Mouse (Mus musculus) limb, embryonic 11.5 days (tissue): ENCODE data around the gene Srgap1. TPM values are rescaled to one million over a fixed set of nuclear protein-coding genes. Genes with fewer than 3 reads are reported as not detected.

Source experiments
- ATAC-seq: fragments of 200-750 bp; cut with Nextera tagmentation; 2 replicates; pipeline ENCODE4 v1.8.0; 2017; ENCODE audit warnings: low read depth; ENCODE audit not compliant: insufficient number of reproducible peaks, low FRiP score, low TSS enrichment
- DNase-seq: peaks from one replicate; pipeline ENCODE4 v3.0.0-alpha.2; 2015; ENCODE audit warnings: low spot score
- H3K27ac ChIP-seq: fragments of 300-500 bp; sonication (generic); replicated peaks from 2 replicates; pipeline ENCODE4 v1.5.1; 2014; ENCODE audit warnings: low read depth, mild to moderate bottlenecking, low read length
- H3K27me3 ChIP-seq: fragments of 300-500 bp; sonication (generic); 2 replicates; pipeline ENCODE4 v1.6.1; 2014; ENCODE audit warnings: mild to moderate bottlenecking, low read length, mixed read lengths; ENCODE audit not compliant: control insufficient read depth, insufficient read depth
- H3K36me3 ChIP-seq: fragments of 300-500 bp; sonication (generic); 2 replicates; pipeline ENCODE4 v1.6.1; 2014; ENCODE audit warnings: mild to moderate bottlenecking, low read length, moderate library complexity, mixed read lengths; ENCODE audit not compliant: control insufficient read depth, insufficient read depth
- H3K4me1 ChIP-seq: fragments of 300-500 bp; sonication (generic); 2 replicates; pipeline ENCODE4 v1.6.1; 2014; ENCODE audit warnings: low read length, mixed read lengths; ENCODE audit not compliant: control insufficient read depth, insufficient read depth
- H3K4me2 ChIP-seq: fragments of 300-500 bp; sonication (generic); 2 replicates; pipeline ENCODE4 v1.6.1; 2014; ENCODE audit warnings: low read depth, mild to moderate bottlenecking, moderate library complexity; ENCODE audit not compliant: severe bottlenecking
- H3K4me3 ChIP-seq: fragments of 300-500 bp; sonication (generic); 2 replicates; pipeline ENCODE4 v1.5.1; 2014; ENCODE audit warnings: low read depth, low read length
- H3K9ac ChIP-seq: fragments of 300-500 bp; sonication (generic); 2 replicates; pipeline ENCODE4 v1.6.1; 2014; ENCODE audit warnings: mild to moderate bottlenecking, low read length
- H3K9me3 ChIP-seq: fragments of 300-500 bp; sonication (generic); 2 replicates; pipeline ENCODE4 v1.6.1; 2016; ENCODE audit warnings: low read length; ENCODE audit not compliant: control insufficient read depth
- WGBS: fragments of 180-500 bp; shearing (Covaris S2); extraction: QIAGEN DNeasy Blood & Tissue Kit; methylation state at CpG from one replicate; pipeline ENCODE4 v1.1.7; 2014; 5-methylcytosine and 5-hydroxymethylcytosine counted together
- polyA plus RNA-seq: library from polyadenylated mRNA; unstranded; fragments of >200 nt; fragmentation: Nextera tagmentation; extraction: Ambion mirVana; gene quantifications from 2 replicates; pipeline ENCODE4 v1.2.1, GENCODE M21; 2014

The Srgap1 gene
- polyA plus RNA-seq, 1 experiment from 2014 or later, result 6.1 TPM

DNA sequence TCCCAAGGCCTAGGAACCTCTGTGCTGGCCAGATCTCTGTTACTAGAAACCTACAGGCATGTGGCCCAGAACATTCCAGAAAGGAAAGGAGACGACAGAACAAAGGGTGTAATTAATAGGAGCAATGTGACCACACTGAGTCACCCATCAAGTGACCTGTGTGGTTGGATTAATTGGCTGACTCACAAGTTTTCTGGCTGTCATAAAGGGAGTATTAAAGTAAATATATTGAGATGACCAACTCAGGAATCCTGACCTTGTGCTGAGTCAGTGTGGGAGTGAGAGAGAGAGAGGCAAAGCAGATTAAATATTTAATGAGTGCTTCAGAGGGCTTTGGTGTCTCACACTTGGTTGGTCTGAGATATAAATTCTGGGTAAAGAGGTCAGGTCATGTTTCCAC lies 143.0 kb downstream of the Srgap1 start:
- H3K27ac ChIP-seq, result no peak overlapping the region
- no peaks in the 10 kb centered on the region for H3K9me3 ChIP-seq
- H3K4me1 ChIP-seq, result no peaks in the 10 kb centered on the region
- H3K4me3 ChIP-seq, result no peak overlapping the region
- no peaks in the 10 kb centered on the region for H3K36me3 ChIP-seq
- 53% methylated on average over 1 of the region's 1 CpGs for WGBS
- no peak for ATAC-seq
- DNase-seq, result no peak
- no peak overlapping the region for H3K4me2 ChIP-seq
- H3K9ac ChIP-seq, result no peak overlapping the region
- H3K27me3 ChIP-seq, result no peaks in the 10 kb centered on the region

DNA sequence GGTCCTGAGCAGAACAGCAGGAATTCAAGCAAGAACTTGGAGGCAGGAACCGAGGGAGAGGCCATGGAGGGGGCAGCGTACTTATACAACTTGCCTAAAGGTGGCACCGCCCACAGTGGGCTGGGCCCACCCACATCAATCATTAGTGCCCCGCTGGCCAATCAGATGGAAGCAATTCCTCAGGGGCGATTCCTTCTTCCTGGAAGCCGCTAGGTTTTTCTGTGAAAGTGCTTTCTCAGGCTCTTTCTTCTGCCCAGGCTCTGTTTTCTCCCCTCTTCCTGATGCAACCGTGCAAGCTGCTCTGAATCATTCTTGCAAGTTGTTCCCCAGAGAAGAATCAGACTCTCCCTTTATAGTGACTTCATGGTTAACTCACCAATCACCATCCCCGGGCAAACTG lies 144.5 kb downstream of the Srgap1 start:
- Histone ChIP-seq H3K9me3 (no peaks in the 10 kb centered on the region), H3K4me2 (no peak overlapping the region), H3K27me3 (no peaks in the 10 kb centered on the region), H3K36me3 (no peaks in the 10 kb centered on the region), H3K9ac (no peak overlapping the region), H3K27ac (no peak overlapping the region), H3K4me3 (no peak overlapping the region), H3K4me1 (no peaks in the 10 kb centered on the region)
- DNase-seq, result no peak
- WGBS, result 88% methylated on average over 8 of the region's 8 CpGs
- ATAC-seq, result no peak

GRCm38 (mm10) chr10:121900772-121901171 lies 146.3 kb downstream of the Srgap1 start:
- Histone ChIP-seq H3K4me2 (no peak overlapping the region), H3K27ac (no peak overlapping the region), H3K4me3 (no peak overlapping the region), H3K4me1 (no peaks in the 10 kb centered on the region), H3K27me3 (no peaks in the 10 kb centered on the region), H3K36me3 (no peaks in the 10 kb centered on the region), H3K9ac (no peak overlapping the region), H3K9me3 (no peaks in the 10 kb centered on the region)
- 92% methylated on average over 6 of the region's 6 CpGs for WGBS
- DNase-seq (no peak), ATAC-seq (no peak)

DNA sequence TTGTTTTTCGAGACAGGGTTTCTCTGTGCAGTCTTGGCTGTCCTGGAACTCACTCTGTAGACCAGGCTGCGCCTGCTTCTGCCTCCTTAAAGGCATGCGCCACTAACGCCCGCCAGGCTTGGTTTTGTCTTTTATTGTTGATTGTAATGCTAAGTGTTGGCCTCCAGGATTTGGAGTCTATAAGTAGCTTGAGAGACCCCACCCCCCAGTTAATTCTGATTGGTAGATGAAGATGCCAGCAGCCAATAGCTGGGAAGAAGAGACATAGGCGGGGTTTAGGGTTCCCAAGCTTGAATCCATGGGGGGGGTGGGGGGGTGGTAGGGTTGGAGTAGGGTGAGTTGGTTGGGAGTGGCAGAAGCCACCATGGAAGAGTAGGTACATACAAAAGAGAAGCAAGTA lies 147.4 kb downstream of the Srgap1 start:
- Histone ChIP-seq H3K27ac (no peak overlapping the region), H3K9me3 (no peaks in the 10 kb centered on the region), H3K9ac (no peak overlapping the region), H3K4me3 (no peak overlapping the region), H3K4me1 (no peaks in the 10 kb centered on the region), H3K27me3 (no peaks in the 10 kb centered on the region), H3K36me3 (no peaks in the 10 kb centered on the region), H3K4me2 (no peak overlapping the region)
- ATAC-seq, result no peak
- no peak for DNase-seq
- 90% methylated on average over 6 of the region's 6 CpGs for WGBS

DNA sequence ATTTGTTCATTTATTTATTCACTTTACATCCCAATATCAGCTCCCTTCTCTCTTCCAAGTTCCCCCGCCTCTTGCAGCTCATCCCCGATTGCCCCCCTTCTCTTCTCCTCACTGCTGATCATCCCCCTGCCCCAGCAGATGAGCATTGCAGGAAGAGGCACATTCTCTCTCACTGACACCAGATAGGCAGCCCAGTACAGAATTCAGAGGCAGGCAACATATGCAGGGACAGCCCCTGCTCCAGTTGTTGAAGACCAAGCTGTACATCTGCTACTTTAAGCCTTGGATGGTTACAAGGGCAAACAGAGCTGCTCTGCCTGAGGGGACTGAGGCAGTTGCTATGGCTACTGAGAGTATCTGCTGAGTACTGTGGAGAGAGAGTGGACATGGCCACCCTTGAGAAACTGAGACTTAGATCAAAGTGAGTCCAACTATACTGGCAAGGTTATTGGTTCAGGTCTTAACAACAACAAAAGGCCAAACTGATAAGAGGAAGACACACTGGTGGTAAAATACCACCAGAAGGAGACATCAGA lies 149.2 kb downstream of the Srgap1 start:
- Histone ChIP-seq H3K4me1 (no peaks in the 10 kb centered on the region), H3K27ac (no peak overlapping the region), H3K4me3 (no peak overlapping the region), H3K9ac (no peak overlapping the region), H3K36me3 (no peaks in the 10 kb centered on the region), H3K4me2 (no peak overlapping the region), H3K9me3 (no peaks in the 10 kb centered on the region), H3K27me3 (no peaks in the 10 kb centered on the region)
- DNase-seq (no peak), ATAC-seq (no peak)
- 96% methylated on average over 2 of the region's 2 CpGs for WGBS

DNA sequence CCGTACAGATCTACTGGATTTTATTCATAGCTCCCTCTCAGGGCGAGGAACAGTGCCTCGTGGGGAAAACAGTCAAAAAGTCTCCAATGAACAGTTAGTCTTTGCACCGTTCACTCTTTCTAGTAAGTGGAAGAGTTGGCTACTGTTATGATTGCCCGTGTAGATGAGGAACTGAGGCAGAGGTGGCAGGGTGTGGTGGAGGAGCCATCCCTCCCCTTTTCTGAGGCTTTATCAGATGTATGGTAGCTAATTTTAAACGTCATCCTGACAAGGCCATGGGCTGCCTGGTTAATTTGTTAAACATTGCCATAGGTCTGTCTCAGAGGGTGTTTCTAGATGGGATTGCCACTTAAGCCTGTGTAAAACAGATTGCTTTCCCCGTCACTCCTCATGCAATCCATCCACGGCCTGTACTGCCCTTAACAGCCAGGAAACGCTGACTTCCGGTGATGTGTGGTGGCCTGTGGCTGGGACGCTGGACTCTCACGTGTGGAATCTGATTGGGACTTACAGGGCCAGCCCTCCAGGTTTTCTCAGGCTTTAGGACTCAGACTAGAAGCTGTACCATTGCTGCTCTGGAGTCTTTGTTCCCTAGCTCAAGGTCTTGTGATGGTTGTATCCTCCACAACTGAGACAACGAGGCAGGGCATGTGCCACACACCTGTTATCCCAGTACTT lies 155.6 kb downstream of the Srgap1 start:
- no peak overlapping the region for H3K27ac ChIP-seq
- no peak overlapping the region for H3K9ac ChIP-seq
- DNase-seq (no peak), ATAC-seq (no peak)
- no peaks in the 10 kb centered on the region for H3K36me3 ChIP-seq
- WGBS, result 71% methylated on average over 13 of the region's 13 CpGs
- H3K4me1 ChIP-seq, result peaks cover 8% of the 10 kb centered on the region
- H3K9me3 ChIP-seq, result no peaks in the 10 kb centered on the region
- H3K4me2 ChIP-seq, result no peak overlapping the region
- no peak overlapping the region for H3K4me3 ChIP-seq
- H3K27me3 ChIP-seq, result no peaks in the 10 kb centered on the region

- Histone ChIP-seq H3K4me3 (no peak overlapping the region), H3K27ac (no peak overlapping the region), H3K27me3 (no peaks in the 10 kb centered on the region), H3K4me2 (no peak overlapping the region), H3K9ac (no peak overlapping the region), H3K9me3 (no peaks in the 10 kb centered on the region), H3K36me3 (no peaks in the 10 kb centered on the region), H3K4me1 (peaks cover 22% of the 10 kb centered on the region)
- DNase-seq (no peak), ATAC-seq (no peak)
- WGBS, result 73% methylated on average over 6 of the region's 6 CpGs
Measured at GRCm38 (mm10) chr10:121890061-121890460, 157.1 kb downstream of the Srgap1 start.

- Histone ChIP-seq H3K27ac (no peak overlapping the region), H3K4me2 (no peak overlapping the region), H3K4me1 (peaks cover 22% of the 10 kb centered on the region), H3K4me3 (no peak overlapping the region), H3K27me3 (no peaks in the 10 kb centered on the region), H3K36me3 (no peaks in the 10 kb centered on the region), H3K9me3 (no peaks in the 10 kb centered on the region), H3K9ac (no peak overlapping the region)
- ATAC-seq (no peak), DNase-seq (no peak)
- WGBS, result 26% methylated on average over 6 of the region's 6 CpGs
Measured at GRCm38 (mm10) chr10:121886805-121887204, 160.3 kb downstream of the Srgap1 start.
